Mouse (Mus musculus) heart, postnatal 4 days (tissue): ENCODE measurements around the gene Rpl9-ps1. TPM values are rescaled to one million over a fixed set of nuclear protein-coding genes. Genes with fewer than 3 reads are reported as not detected.
A peak's percentile ranks its signal among the peaks of the same experiment; 100 is the strongest.

Experiments
- DNase-seq: peaks from one replicate; pipeline ENCODE4 v3.0.0; 2021
- total RNA-seq, 2 experiments: library from RNA; stranded (reverse); gene quantifications; 2 replicates each; pipeline ENCODE4 v1.2.3; 2021

Rpl9-ps1 gene
- not detected for total RNA-seq

DNA sequence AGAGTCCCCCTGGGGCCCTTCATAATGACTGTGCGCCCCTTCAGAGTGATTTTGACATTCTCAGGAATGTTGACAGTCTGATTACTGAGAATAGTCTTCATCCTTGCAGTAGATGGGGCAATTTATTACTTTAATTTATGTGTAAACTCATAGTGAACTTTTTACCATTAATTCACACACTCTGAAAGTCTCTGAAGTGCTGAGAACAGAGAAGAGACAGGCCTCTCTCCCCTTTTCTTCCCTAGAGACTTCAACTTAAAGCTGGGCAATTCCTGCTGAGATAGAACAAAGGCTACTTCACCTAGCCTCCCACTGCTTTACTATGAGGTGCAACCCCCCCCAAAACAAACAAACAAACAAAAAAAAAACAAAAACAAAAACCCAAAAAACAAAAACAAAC lies at the start of gene Rpl9-ps1:
Gene Rpl9-ps1, minus strand, starts transcription at position 101 of the 400 bp plus-strand sequence.
- DNase-seq: no peak

GRCm38 (mm10) chr11:83692008-83692407 lies 46.6 kb upstream of the Rpl9-ps1 start:
- DNase-seq: no peak

GRCm38 (mm10) chr11:83689918-83690317 lies 44.5 kb upstream of the Rpl9-ps1 start:
- DNase-seq: no peak

- no peak for DNase-seq
These were observed 30.2 kb upstream of the Rpl9-ps1 start for GRCm38 (mm10) chr11:83675665-83676064.

GRCm38 (mm10) chr11:83671743-83672142 lies 26.3 kb upstream of the Rpl9-ps1 start:
- no peak for DNase-seq

DNA sequence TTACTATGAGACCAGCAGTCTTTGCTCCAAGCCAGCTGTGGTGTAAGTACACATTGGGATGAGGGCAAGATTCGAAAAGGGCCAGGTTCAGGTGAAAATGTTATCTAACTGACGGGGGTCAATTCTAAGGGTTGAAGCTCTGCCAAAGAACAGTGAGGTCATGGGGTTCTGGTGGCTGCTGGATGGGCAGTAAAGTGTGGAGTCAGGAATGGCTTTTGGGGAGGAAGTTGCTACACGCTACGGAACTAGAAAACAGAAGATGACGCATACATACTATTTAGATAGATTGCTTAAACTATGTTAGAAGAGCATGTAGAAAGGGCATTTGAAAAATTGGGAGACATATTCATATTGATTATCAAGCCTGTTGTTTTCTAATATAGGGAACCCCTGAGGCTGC lies 18.1 kb upstream of the Rpl9-ps1 start:
- no peak for DNase-seq

DNA sequence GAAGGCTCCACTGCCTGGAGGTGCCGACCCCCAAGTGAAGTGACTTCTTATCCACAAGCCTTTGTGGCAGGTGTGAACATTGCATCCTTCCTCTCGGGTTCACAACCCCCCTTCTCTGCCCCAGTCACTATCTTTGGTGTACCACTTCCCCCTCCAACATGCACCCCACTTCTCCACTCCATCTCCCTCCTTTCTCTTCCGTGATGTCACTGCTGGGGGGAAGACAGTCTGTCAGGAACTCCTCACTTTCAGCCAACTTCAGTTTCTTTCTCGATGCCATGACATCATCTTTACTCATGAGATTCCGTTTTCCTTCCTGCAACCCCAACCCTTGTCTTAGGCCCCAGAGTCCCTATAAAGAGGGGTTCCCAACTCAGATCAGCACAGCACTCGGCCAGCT lies 16.8 kb upstream of the Rpl9-ps1 start, which contains the start of gene Ccl4:
Gene Ccl4, plus strand, starts transcription at position 381 of the 400 bp plus-strand sequence.
- no peak for DNase-seq

DNA sequence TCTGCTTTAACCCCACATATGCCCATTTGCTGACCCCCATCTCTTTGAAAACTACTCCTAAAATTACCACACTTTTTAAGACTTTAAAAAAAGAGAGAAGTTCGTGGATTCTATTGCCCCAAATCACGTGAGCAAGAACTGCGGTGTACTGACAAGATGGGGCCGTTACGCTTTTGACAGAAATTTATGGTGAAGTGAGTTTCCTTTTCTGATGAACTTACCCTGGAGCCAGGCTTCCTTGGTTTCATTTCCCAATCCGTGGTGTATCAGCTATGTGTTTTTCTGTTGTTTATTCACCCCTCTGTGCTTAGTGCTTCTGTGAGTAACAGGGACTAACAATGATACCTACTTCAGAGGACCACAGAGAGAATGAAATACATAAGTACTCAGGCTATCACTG lies 13.4 kb upstream of the Rpl9-ps1 start:
- no peak for DNase-seq

DNA sequence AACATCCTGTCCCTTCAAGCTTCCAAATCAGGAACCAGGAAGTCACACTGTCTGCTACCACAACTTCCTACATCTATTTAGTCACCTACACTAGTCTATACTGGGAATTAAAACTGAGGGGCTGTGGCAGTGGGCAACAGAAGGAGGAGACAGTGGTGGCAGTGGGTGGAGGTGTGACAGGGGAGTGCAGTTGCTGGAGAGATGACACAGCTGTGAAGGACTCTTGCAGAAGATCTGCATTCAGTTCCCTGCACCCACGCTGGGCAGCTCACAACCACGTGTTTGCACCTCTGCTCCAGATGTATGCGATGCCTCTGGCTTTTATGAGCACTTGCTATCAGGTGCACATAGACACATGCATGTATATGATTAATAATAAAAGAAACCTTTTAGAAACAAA lies 12.1 kb upstream of the Rpl9-ps1 start:
- DNase-seq: no peak

GRCm38 (mm10) chr11:83654606-83655005 lies 9.2 kb upstream of the Rpl9-ps1 start:
- no peak for DNase-seq

GRCm38 (mm10) chr11:83649305-83649841 lies 4.0 kb upstream of the Rpl9-ps1 start, which contains the start of gene Ccl3:
Gene Ccl3, minus strand, starts transcription at chr11:83649355.
- no peak for DNase-seq

DNA sequence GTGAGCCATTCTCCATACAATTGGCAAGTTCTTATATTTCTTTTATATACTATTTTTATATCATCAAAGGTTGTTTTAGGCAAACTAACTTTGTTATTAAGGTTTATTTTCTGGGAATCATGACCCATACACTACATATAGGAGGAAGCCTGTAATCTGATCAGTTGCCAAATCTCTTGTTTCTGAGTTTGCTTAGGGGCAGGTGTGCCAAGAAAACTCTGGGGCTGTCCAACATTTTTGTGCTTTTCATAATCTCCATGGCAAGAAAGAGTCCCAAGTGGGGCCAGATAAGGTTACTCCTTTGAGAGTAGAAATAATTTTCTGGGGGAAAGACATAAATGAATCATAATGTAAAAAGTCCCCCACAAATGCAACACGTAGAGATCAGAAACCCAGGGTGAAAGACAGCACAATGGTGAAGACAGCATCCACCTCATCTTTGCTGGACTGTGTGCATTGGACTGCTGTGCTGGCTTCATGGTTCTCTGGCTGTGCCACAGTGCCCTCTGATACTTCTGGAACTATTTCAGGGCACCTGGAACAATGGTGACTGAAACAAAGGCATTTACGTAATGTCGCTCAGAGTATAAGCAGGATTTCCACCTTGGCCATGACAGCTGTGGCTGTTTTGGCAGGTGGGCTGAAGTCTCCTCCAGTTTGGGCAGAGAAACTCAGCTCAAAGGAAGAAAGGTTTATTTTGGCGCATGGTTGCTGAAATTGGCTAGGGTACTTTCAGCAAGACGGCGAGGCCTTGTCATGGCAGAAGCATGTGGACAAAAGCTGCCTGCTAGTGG lies 1.1 kb upstream of the Rpl9-ps1 start:
- no peak for DNase-seq

DNA sequence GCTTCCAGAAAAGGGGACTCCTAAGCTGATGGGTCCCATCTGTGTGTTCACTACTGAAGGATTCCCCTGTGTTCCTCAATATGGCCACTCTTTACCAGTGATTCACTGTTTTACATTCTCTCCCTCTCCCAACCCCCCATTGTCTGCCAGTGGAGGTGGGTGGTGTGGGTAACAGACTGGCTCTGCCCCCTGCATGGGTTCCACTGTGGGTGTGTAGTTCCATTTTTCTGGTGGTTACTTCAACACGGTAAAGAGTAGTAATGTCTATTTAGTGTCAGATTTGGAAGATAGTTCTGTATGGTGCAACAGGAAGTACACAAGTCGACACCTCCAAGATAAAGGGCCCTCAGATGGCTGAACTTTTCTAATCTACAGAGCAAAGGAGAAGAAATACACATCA lies 4.2 kb downstream of the Rpl9-ps1 start:
- no peak for DNase-seq

DNA sequence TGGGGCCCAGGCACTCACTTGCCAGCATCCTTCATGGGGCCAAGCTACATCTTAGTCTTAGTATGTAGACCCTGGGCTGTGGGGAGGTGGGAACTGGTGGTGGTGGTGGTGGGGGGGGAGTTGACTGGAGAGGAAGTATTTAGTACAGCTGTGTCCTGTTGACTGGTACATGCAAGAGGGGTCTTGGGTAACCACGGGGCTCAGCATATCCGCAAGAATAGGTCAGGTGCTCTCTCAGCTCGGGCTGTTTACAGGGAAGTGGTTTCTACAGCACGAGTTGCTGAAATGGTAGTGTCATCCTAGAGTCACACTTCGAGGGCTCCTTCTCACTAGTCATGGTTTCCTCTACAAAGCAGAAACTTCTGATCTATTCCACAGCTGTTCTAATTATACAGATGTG lies 5.3 kb downstream of the Rpl9-ps1 start:
- no peak for DNase-seq

- DNase-seq: peak; percentile 19
These were observed 5.9 kb downstream of the Rpl9-ps1 start for GRCm38 (mm10) chr11:83639533-83639932.

- no peak for DNase-seq
These were observed 6.5 kb downstream of the Rpl9-ps1 start for GRCm38 (mm10) chr11:83638934-83639333.

DNA sequence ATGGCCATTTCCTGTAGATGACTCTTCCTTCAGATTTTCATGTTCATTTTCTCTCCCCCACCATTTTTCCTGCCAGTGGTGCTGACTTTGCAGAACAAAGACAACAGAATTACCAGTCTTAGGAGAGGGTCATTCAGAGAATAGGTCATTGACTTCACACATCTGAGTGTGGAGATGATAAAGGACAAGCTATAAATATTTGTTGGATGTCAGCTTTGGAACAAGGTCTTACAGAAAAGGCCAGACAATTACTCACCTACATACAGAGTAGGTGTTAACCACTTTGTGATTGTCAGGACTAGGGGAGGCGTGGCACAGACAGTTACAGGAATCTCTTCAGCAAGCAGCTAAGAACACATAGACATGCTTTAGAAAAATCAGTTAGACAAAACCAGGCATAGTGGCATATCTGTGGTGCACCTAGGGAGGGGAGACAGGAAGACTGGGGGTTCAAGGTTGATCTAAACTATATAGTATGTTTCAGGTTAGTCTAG lies 8.6 kb downstream of the Rpl9-ps1 start:
- no peak for DNase-seq

GRCm38 (mm10) chr11:83634898-83635297 lies 10.5 kb downstream of the Rpl9-ps1 start:
- no peak for DNase-seq

DNA sequence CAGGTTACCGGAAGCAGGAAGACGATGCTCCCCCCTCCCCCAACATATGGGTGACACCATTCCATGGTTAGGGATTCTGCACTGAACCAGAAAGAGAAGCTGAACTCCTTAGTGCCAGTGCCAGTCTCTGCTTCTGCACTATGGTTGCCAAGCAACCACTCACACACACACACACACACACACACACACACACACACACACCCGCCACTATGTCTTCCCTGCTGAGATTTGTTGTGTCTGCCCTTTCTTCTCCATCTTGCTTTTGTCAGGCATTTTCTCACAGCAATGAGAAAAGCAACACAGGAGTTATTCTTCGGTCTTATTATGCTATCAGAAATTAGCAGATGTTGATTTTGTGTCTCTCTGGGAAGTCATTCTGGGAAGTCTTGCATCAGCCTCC lies 11.0 kb downstream of the Rpl9-ps1 start:
- no peak for DNase-seq

DNA sequence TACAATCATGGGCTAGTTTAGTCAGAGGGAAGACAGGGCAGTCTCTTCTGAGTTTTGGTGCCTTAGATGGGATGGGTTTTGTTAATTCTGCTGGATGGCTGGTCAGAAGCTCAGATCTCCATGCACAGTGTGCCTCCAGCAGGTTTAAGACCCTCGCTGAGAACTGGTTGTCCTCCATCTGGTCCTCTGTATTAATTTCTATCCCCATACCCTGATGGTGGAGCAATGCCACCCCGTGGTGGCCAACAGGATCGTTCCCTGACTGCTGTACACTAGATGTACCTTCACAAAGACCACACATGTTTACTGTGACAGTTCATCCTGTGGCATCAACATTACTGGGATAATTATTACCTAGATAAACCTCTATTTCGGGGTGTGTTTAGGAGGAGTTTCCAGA lies 12.7 kb downstream of the Rpl9-ps1 start:
- peak; percentile 42 for DNase-seq

DNA sequence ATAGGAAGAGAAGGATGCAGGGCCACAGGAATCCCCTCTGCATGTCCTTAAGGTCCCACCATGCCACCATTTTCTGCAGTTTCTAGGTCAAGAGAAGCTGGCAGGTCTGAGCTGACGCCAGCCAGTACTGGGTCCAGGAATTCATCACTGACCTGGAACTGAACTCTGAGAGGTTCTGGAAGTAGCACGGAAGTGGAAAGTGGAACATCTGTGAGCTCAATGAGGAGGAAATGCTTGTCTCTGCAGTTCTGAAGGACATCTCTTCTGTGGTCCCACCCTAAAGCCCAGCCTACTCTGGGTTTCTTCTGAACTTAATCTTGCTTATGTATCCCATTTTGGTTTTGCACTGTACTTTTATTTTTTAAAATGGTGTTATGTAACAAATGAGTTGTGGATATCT lies 14.4 kb downstream of the Rpl9-ps1 start:
- DNase-seq: no peak

- DNase-seq: no peak
These were observed 14.8 kb downstream of the Rpl9-ps1 start for GRCm38 (mm10) chr11:83630630-83631029.

GRCm38 (mm10) chr11:83628808-83629207 lies 16.6 kb downstream of the Rpl9-ps1 start:
- no peak for DNase-seq

- DNase-seq: no peak
These were observed 21.8 kb downstream of the Rpl9-ps1 start for GRCm38 (mm10) chr11:83623586-83623985.
